Mouse (Mus musculus): ENCODE measurements at regions not wholly inside any gene's neighbourhood (a gene's known extent, or its start where the extent isn't known, plus 50 kb on each side); places are given as distances from the start of the nearest gene placed in this dataset.
A peak's percentile ranks its signal among the peaks of the same experiment; 100 is the strongest.

DNA sequence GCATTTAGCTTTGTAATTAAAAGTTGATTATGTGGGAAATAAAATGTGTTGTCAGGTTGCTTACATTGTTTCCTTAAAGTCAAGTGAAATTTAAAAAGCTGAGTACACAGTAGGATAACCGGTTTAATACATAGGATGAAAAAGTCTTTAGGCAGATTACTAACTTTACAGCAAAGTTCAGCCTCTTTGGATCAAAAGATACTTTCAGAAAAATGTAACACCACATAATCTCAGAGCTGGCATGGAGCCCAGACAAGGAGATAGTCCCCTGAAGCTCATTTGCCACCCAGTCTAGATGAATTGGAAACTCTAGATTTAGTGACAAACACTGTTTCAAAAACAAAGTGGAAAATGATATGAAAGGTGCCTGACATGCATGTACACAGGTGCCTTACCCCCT is 139.6 kb downstream of the Slco4c1 start:
- peak; percentile 78; the same call in 1 of the 2 replicates for ATAC-seq (ENCODE audit: borderline replicate concordance, extremely low read depth, low FRiP score, low TSS enrichment)
- WGBS: 46% methylated on average over 1 of the region's 1 CpGs

DNA sequence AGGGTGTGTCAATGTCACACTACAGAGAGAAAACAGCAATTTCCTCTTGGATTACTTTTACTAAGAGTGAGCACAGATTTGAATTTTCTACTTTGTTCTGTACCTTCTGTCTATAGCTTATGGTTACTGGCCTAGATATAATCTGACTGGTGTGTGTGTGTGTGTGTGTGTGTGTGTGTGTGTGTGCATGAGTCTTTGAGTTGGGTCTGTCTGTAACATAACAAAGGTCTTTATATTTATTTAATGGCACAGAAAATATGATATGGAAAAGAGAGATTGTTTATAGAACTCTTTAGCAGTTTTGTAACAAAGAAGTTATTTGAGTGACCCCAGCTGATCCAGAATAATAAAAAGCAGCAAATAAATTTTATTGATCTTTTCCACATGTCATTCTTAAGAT is 140.1 kb downstream of the Slco4c1 start:
- H3K36me3 ChIP-seq: no peaks in the 10 kb centered on the region
- H3K27ac ChIP-seq: no peak overlapping the region
- H3K4me3 ChIP-seq: no peak overlapping the region
- peak; percentile 69; the same call in 1 of the 2 replicates for ATAC-seq (ENCODE audit: borderline replicate concordance, extremely low read depth, low FRiP score, low TSS enrichment)
- H3K4me2 ChIP-seq: no peak overlapping the region
- H3K9ac ChIP-seq: no peak overlapping the region
- no peaks in the 10 kb centered on the region for H3K9me3 ChIP-seq
- no peaks in the 10 kb centered on the region for H3K27me3 ChIP-seq
- no peaks in the 10 kb centered on the region for H3K4me1 ChIP-seq

More for the DNA sequence above, 139.6 kb downstream of the Slco4c1 start:
- Histone ChIP-seq H3K36me3 (no peaks in the 10 kb centered on the region), H3K27me3 (no peaks in the 10 kb centered on the region), H3K4me1 (no peaks in the 10 kb centered on the region), H3K4me2 (no peak overlapping the region), H3K4me3 (no peak overlapping the region), H3K9ac (no peak overlapping the region), H3K27ac (no peak overlapping the region), H3K9me3 (no peaks in the 10 kb centered on the region)

All from lung, embryonic 15.5 days (tissue).